Mouse (Mus musculus) heart, embryonic 12.5 days (tissue): ENCODE data around the gene Tlr12. TPM values are rescaled to one million over a fixed set of nuclear protein-coding genes. Genes with fewer than 3 reads are reported as not detected.
A peak's percentile ranks its signal among the peaks of the same experiment; 100 is the strongest.

Source experiments
- ATAC-seq: fragments of 200-750 bp; cut with Nextera tagmentation; 2 replicates; pipeline ENCODE4 v1.8.0; 2017; ENCODE audit warnings: moderate TSS enrichment, moderate library complexity; ENCODE audit not compliant: insufficient number of reproducible peaks, low FRiP score
- H3K27ac ChIP-seq: fragments of 300-500 bp; sonication (generic); 2 replicates; pipeline ENCODE4 v1.5.1; 2016; ENCODE audit warnings: mild to moderate bottlenecking, moderate library complexity; ENCODE audit not compliant: poor library complexity, severe bottlenecking
- H3K27me3 ChIP-seq: fragments of 300-500 bp; sonication (generic); replicated peaks from 2 replicates; pipeline ENCODE4 v1.6.1; 2016; ENCODE audit warnings: mild to moderate bottlenecking, moderate library complexity
- H3K36me3 ChIP-seq: fragments of 300-500 bp; sonication (generic); 2 replicates; pipeline ENCODE4 v1.6.1; 2016; ENCODE audit warnings: mild to moderate bottlenecking, moderate library complexity
- H3K4me1 ChIP-seq: fragments of 300-500 bp; sonication (generic); replicated peaks from 2 replicates; pipeline ENCODE4 v1.6.1; 2016; ENCODE audit warnings: mild to moderate bottlenecking
- H3K4me2 ChIP-seq: fragments of 300-500 bp; sonication (generic); 2 replicates; pipeline ENCODE4 v1.6.1; 2016; ENCODE audit warnings: mild to moderate bottlenecking, moderate library complexity
- H3K4me3 ChIP-seq: fragments of 300-500 bp; sonication (generic); 2 replicates; pipeline ENCODE4 v1.5.1; 2016; ENCODE audit warnings: mild to moderate bottlenecking
- H3K9ac ChIP-seq: fragments of 300-500 bp; sonication (generic); 2 replicates; pipeline ENCODE4 v1.6.1; 2016; ENCODE audit warnings: mild to moderate bottlenecking, moderate library complexity
- H3K9me3 ChIP-seq: fragments of 300-500 bp; sonication (generic); replicated peaks from 2 replicates; pipeline ENCODE4 v1.6.1; 2016; ENCODE audit warnings: mild to moderate bottlenecking, moderate library complexity
- WGBS: fragments of 180-500 bp; shearing (Covaris S2); methylation state at CpG from one replicate; pipeline ENCODE4 v1.1.7; 2016; 5-methylcytosine and 5-hydroxymethylcytosine counted together
- polyA plus RNA-seq: library from polyadenylated mRNA; unstranded; fragments of >200 nt; fragmentation: Nextera tagmentation; extraction: Ambion mirVana; gene quantifications from 2 replicates; pipeline ENCODE4 v1.2.1, GENCODE M21; 2016

Gene Tlr12
- polyA plus RNA-seq, 1 experiment from 2014 or later: 0.22 TPM

DNA sequence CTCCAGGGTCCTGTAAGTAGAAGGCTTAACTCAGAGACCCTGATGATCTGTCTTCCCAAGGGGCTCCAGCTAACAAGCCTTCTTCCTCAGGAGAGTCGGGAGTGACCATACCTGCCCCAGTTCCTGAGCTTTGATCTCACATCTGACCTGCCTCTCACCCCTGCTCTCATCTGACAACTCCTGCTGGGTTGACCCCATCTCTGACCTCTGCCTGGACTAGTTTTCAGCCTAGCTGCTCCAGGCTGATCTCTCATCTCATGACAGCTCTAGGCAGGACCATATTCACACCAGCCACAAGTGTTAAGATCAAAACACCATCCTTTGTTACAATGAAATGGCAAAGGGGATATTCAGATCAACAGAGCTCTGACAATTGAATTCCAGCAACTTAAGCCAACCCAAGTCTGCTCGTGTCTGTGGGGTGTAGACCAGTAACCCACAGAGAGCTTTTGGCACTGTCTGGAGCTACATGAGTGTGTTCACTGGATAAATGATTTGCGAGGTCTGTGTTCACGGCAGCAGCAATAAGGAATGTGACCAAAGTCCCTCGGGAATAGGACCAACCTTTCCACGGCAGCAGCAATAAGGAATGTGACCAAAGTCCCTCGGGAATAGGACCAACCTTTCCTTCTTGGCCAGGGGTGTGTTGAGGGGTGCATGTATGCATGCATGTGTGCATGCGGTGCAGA, 30.3 kb upstream of the Tlr12 start:
- WGBS: 67% methylated on average over 8 of the region's 8 CpGs
- no peak for ATAC-seq

DNA sequence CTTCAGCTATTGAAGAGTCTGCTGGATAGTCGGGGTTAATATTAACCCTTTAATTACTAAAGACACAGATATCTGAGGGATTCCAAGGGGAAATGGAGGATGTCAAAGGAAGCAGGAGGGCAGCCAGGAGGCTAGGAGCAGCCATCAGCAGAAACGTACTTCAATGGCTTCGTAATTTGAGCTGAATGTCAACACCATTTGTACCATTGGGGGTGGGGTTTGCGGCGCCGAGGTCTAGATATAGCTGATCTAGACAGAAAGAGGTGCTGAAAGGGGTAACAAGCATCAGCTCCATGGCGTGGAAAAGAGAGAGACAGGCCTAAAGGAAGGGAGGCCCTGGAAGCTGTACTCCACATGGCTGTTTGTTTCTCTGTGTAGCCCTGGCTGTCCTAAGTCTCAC, 28.3 kb upstream of the Tlr12 start:
- no peaks in the 10 kb centered on the region for H3K36me3 ChIP-seq
- H3K27ac ChIP-seq: no peak overlapping the region
- H3K4me2 ChIP-seq: no peak overlapping the region
- no peak overlapping the region for H3K9ac ChIP-seq
- no peak; the same call in 1 of the 2 replicates for ATAC-seq
- no peaks in the 10 kb centered on the region for H3K27me3 ChIP-seq
- WGBS: 8% methylated on average over 7 of the region's 7 CpGs
- no peak overlapping the region for H3K4me3 ChIP-seq
- peaks cover 37% of the 10 kb centered on the region for H3K4me1 ChIP-seq
- no peaks in the 10 kb centered on the region for H3K9me3 ChIP-seq

More for the DNA sequence above, 30.3 kb upstream of the Tlr12 start:
- H3K4me2 ChIP-seq: no peak overlapping the region
- no peak overlapping the region for H3K27ac ChIP-seq
- H3K4me1 ChIP-seq: peaks cover 29% of the 10 kb centered on the region
- no peaks in the 10 kb centered on the region for H3K9me3 ChIP-seq
- H3K27me3 ChIP-seq: no peaks in the 10 kb centered on the region
- no peaks in the 10 kb centered on the region for H3K36me3 ChIP-seq
- no peak overlapping the region for H3K4me3 ChIP-seq
- H3K9ac ChIP-seq: no peak overlapping the region

DNA sequence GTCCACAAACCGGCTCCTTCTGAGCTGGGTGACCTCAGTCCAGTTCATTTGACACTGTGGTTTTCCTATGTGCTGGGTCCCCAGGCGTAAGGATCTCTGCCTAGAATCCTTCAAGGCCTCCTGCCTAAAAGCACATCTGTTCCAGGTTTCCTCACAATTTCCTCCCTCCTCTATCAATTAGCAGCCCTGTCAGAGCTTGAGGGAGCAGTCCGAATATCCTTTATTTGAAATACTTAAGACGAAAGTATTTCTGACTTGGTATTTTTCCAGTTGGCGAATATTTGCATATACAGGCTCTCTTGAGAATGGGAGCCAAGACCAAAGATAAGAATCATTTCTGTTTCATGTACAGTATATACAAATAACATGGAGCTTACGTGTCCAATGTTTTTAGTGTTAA, 27.5 kb upstream of the Tlr12 start:
- no peak overlapping the region for H3K9ac ChIP-seq
- no peaks in the 10 kb centered on the region for H3K9me3 ChIP-seq
- no peak overlapping the region for H3K27ac ChIP-seq
- H3K36me3 ChIP-seq: no peaks in the 10 kb centered on the region
- H3K4me2 ChIP-seq: no peak overlapping the region
- no peaks in the 10 kb centered on the region for H3K27me3 ChIP-seq
- 70% methylated on average over 6 of the region's 6 CpGs for WGBS
- peaks cover 32% of the 10 kb centered on the region for H3K4me1 ChIP-seq
- H3K4me3 ChIP-seq: no peak overlapping the region
- no peak for ATAC-seq

DNA sequence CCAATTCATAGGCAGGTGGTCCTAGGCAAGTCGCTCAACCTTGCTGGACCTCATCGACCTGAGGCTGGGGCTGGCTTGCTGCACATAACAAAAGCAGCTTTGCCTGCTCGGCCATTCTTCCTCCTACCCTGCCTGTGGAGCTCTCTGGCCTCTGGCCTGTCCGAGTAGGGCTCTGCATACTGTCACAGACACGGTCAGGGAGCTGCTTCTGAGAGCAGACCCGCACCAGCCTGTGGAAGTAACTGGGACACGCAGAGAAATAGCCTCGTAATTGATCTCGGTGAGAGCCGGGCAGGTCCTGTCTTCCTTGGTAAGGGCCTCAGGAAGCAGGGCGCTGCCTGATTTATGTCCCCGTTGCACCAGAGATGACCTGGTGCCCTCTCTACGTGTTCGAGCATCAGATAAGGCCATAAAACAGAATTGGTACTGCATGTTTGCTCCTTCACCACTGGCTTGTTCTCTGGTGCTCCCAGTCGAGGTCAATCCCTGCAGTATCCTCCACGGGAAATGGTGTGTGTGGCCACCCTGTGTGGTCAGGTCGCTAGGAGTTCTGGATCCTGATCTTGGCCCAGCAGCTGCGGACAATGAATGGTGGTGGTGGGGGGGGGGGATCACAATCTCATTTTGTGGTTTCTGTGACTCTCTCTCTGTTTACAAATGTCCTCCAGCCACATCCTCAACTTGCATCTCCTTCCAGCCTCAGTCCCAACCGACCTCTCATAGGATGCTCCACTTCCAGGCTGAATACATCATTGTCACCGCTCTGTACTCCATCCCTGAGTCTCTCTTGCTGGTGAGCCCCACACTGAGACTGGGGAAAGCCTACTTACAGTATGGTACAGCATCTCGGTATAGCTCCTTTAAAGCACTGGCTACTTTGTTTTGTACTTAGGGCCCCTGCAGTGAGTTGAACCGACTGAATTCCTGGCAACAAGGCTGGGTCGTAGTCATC, 23.6 kb upstream of the Tlr12 start:
- no peak overlapping the region for H3K4me2 ChIP-seq
- no peak overlapping the region for H3K9ac ChIP-seq
- H3K4me3 ChIP-seq: no peak overlapping the region
- 33% methylated on average over 23 of the region's 23 CpGs for WGBS
- H3K27ac ChIP-seq: no peak overlapping the region
- no peaks in the 10 kb centered on the region for H3K27me3 ChIP-seq
- H3K9me3 ChIP-seq: no peaks in the 10 kb centered on the region
- H3K36me3 ChIP-seq: no peaks in the 10 kb centered on the region
- no peak for ATAC-seq
- H3K4me1 ChIP-seq: peaks cover 37% of the 10 kb centered on the region

DNA sequence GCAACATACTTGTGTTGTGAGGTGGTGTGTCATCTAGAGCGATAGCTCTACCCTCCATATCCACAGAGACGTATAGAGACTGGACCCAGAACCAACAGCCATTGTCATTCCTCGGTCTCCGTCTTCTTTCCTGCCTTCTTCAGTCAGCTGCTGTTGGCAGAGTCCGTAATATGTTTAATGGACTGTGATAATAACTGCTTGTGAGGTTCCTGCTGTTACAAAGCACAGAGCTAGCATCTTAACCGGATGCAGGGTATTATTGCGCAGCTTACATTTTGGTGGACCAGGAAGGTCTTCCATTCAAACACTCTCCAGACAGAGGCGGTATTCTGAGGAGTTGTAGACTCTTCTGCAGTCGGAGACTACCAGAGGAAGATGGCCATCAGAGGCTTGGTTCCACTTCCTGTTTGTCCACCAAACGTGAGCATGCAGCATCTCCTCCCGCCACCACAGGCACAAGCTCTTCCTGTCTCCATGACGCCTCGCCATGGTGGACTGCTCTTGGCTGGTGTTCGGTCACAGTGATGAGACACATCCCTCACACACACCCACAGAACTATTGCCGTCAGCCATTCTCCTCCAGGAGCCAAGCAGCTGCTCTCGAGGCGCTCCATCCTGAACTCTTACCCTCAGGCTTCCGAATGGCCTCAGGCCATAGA, 20.0 kb upstream of the Tlr12 start:
- Histone ChIP-seq H3K9ac (no peak overlapping the region), H3K4me1 (peaks cover 36% of the 10 kb centered on the region), H3K27me3 (no peaks in the 10 kb centered on the region), H3K36me3 (no peaks in the 10 kb centered on the region), H3K9me3 (no peaks in the 10 kb centered on the region), H3K4me3 (no peak overlapping the region), H3K27ac (no peak overlapping the region), H3K4me2 (no peak overlapping the region)
- no peak for ATAC-seq
- WGBS: 83% methylated on average over 18 of the region's 18 CpGs

DNA sequence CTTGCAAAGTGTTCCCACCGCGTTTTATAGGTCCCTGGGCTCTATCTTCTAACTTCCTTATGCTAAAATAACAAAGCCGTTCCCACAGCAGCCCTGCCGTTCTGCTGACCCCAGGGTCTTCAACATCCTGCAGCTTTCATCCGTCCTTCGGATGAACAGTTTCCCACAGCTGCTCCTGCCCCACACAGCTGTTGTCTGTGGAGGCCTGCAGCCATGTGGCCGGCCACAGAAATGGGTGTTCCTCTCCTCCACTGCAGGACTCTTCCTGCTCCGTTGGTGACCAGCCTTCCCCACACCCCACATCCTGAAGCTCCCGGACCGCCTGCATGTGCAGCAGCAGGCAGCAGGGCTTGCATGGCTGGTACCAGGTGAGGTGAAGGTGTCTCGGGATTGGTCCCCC, 18.8 kb upstream of the Tlr12 start:
- 38% methylated on average over 11 of the region's 11 CpGs for WGBS
- H3K4me2 ChIP-seq: no peak overlapping the region
- no peaks in the 10 kb centered on the region for H3K36me3 ChIP-seq
- H3K9me3 ChIP-seq: no peaks in the 10 kb centered on the region
- peaks cover 24% of the 10 kb centered on the region for H3K4me1 ChIP-seq
- H3K4me3 ChIP-seq: no peak overlapping the region
- no peak overlapping the region; the same call in 1 of the 2 replicates for H3K27ac ChIP-seq
- peak; percentile 23; the same call in 1 of the 2 replicates for ATAC-seq
- H3K9ac ChIP-seq: no peak overlapping the region
- H3K27me3 ChIP-seq: no peaks in the 10 kb centered on the region

DNA sequence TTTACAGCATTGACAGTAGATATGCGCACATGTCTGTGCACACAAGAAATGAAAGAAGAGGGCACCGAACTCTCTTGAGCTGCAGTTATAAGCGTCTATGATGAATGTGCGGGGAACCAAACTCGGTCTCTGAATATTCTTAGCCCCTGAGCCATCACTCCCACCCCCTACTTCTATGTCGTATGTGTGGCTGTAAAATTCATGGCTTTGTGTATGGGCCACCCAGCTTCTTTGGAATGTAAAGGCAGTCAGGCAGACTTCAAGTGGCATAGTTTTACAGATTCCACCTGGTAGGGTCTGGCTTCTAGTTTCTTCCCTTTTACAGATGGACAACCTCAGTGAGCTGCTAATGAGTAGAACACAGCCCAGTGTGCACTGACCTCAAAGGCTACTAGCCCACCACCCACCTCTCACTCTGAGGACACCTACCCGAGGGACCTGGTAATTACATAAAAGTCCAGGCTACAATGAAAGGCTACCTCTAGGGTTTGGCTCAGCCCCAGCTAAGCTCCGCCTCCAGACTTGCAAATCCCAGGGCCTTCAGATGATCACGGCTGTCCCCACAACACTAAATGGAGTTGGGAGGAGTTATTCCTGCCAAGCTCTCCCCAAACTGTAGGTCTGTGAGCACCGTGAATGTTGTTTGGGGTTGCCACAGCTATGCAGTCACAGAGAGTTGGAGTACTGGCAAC, 17.6 kb upstream of the Tlr12 start:
- Histone ChIP-seq H3K4me1 (peaks cover 21% of the 10 kb centered on the region), H3K9me3 (no peaks in the 10 kb centered on the region), H3K4me2 (no peak overlapping the region), H3K4me3 (no peak overlapping the region), H3K27me3 (no peaks in the 10 kb centered on the region), H3K9ac (no peak overlapping the region), H3K36me3 (no peaks in the 10 kb centered on the region), H3K27ac (no peak overlapping the region)
- no peak for ATAC-seq
- 64% methylated on average over 10 of the region's 10 CpGs for WGBS

DNA sequence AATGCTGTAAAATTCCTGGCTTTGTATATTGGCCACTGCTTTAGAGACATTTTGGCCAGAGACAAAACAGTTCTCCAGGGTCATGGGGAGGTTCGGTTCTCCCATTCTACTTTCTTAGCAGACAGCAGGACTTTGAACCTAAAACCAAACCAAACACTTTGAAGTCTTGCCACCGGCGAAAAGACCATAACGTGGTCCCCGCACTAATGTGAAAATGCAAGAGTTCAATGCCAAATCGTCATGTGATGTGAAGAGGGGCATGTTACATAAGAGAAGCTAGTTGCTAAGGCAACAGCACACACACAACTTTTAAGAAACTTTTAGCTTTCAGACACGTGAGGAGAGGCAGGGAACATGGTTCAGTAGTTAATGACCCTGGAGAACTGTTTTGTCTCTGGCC, 17.0 kb upstream of the Tlr12 start:
- Histone ChIP-seq H3K4me2 (no peak overlapping the region), H3K9me3 (no peaks in the 10 kb centered on the region), H3K27ac (no peak overlapping the region), H3K4me3 (no peak overlapping the region), H3K9ac (no peak overlapping the region), H3K36me3 (no peaks in the 10 kb centered on the region), H3K27me3 (no peaks in the 10 kb centered on the region), H3K4me1 (peaks cover 21% of the 10 kb centered on the region)
- WGBS: 82% methylated on average over 7 of the region's 7 CpGs
- no peak for ATAC-seq

DNA sequence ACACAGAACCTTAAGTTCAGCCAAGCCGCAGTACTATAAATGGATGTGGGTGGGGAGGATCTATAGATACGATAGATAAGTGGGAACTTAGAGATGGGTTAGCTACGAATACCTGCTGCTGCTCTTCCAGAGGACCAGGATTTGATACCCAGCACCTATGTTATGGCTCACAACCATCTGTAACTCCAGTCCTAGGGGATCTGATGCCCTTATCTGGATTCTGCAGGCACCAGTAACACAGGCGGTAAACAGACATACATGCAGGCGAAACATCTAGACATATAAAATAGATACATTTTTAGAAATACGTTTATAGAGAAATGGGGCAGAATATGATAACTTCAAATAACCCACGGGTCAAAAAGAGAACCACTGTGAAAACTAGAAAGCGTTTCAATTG, 2.7 kb upstream of the Tlr12 start:
- WGBS: 78% methylated on average over 8 of the region's 8 CpGs

DNA sequence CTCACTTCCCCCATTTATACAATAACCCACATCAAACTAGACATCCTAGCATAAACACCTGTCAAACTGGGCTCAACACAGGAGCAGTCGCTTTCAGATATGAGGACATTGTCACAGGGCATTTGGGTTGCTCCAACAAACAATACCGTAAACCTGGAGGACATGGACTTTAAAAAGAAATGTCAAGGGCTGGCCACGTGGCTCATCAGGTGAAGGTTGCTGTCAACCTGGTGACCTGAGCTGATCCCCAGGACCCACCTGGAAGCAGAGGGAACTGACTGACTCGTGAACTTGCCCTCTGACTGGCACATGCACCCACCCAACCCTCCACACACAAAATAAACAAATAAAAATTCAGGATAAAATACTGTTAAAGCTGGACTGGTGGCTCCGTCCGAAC, 2.2 kb upstream of the Tlr12 start:
- Histone ChIP-seq H3K9me3 (no peaks in the 10 kb centered on the region), H3K27ac (no peak overlapping the region), H3K9ac (no peak overlapping the region), H3K4me2 (no peak overlapping the region), H3K4me1 (peaks cover 17% of the 10 kb centered on the region), H3K27me3 (peaks cover 21% of the 10 kb centered on the region), H3K36me3 (no peaks in the 10 kb centered on the region), H3K4me3 (no peak overlapping the region)
- no peak for ATAC-seq
- WGBS: 75% methylated on average over 6 of the region's 6 CpGs

More for the DNA sequence above, 2.7 kb upstream of the Tlr12 start:
- Histone ChIP-seq H3K4me1 (peaks cover 17% of the 10 kb centered on the region), H3K9me3 (no peaks in the 10 kb centered on the region), H3K27me3 (peaks cover 15% of the 10 kb centered on the region), H3K9ac (no peak overlapping the region), H3K4me3 (no peak overlapping the region), H3K4me2 (no peak overlapping the region), H3K27ac (no peak overlapping the region), H3K36me3 (no peaks in the 10 kb centered on the region)
- no peak for ATAC-seq
